Mouse (Mus musculus): ENCODE results near the gene Cmip.

- TF ChIP-seq CTCF (IDR thresholded peaks at IDR 0.05; ENCODE audit: control insufficient read depth, insufficient read depth, low read length), result no peak
- TF ChIP-seq POLR2A (IDR thresholded peaks at IDR 0.05; ENCODE audit: borderline replicate concordance, control insufficient read depth, low read depth, low read length), result no peak
Measured at GRCm38 (mm10) chr8:117251086-117251681, 5.7 kb upstream of the Cmip start.

Measured in bone marrow, adult 2 months (tissue).